Mouse (Mus musculus): Measurements from ENCODE around the gene Taok1. TPM values are rescaled to one million over a fixed set of nuclear protein-coding genes. Genes with fewer than 3 reads are reported as not detected.
A peak's percentile ranks its signal among the peaks of the same experiment; 100 is the strongest.

The Taok1 gene
- total RNA-seq, 2 experiments from 2014 or later: 37.1 to 41.8 TPM

- peak; percentile 93 for DNase-seq (ENCODE audit: low spot score)
Measured at GRCm38 (mm10) chr11:77492911-77493332, 114.7 kb downstream of the Taok1 start.

- DNase-seq (ENCODE audit: low spot score): no peak
Measured at GRCm38 (mm10) chr11:77492311-77492871, 115.2 kb downstream of the Taok1 start.

- DNase-seq (ENCODE audit: low spot score): peak; percentile 62
Measured at GRCm38 (mm10) chr11:77491502-77492291, 115.9 kb downstream of the Taok1 start.

GRCm38 (mm10) chr11:77491123-77491501, 116.5 kb downstream of the Taok1 start:
- peak; percentile 89 for DNase-seq (ENCODE audit: low spot score)

GRCm38 (mm10) chr11:77490451-77490850, 117.2 kb downstream of the Taok1 start:
- no peak for DNase-seq (ENCODE audit: low spot score)

- DNase-seq (ENCODE audit: low spot score): peak; percentile 75
Measured at GRCm38 (mm10) chr11:77489591-77490235, 117.9 kb downstream of the Taok1 start, which contains the start of gene Ankrd13b. Gene Ankrd13b (minus strand): TSS chr11:77489678.

GRCm38 (mm10) chr11:77488771-77489581, 118.6 kb downstream of the Taok1 start:
- DNase-seq (ENCODE audit: low spot score): no peak

GRCm38 (mm10) chr11:77486798-77487197, 120.8 kb downstream of the Taok1 start:
- DNase-seq (ENCODE audit: low spot score): no peak

- DNase-seq (ENCODE audit: low spot score): no peak
Measured at GRCm38 (mm10) chr11:77485229-77485628, 122.4 kb downstream of the Taok1 start.

- no peak for DNase-seq (ENCODE audit: low spot score)
Measured at GRCm38 (mm10) chr11:77483510-77484255, 123.9 kb downstream of the Taok1 start.

- no peak for DNase-seq (ENCODE audit: low spot score)
Measured at GRCm38 (mm10) chr11:77483043-77483442, 124.6 kb downstream of the Taok1 start.

Other genes starting within 250 kb of the Taok1 start
- 100 to 1,000 TPM; 191 to 201 TPM for gene Coro6, start 145.4 kb downstream of the Taok1 start, total RNA-seq (2021)
- gene Ankrd13b, start 118.1 kb downstream of the Taok1 start, total RNA-seq (2021): 10 to 100 TPM; 10.6 to 11.6 TPM
- gene Git1, start 114.3 kb downstream of the Taok1 start, total RNA-seq (2021): 10 to 100 TPM; 28.0 to 37.1 TPM
- under 1 TPM; 0.43 to 0.87 TPM for gene Abhd15, start 92.7 kb downstream of the Taok1 start, total RNA-seq (2021)
- 1 to 10 TPM; 2.5 to 3.5 TPM for gene Trp53i13, start 91.8 kb downstream of the Taok1 start, total RNA-seq (2021)
- gene Gm10392, start 88.6 kb downstream of the Taok1 start, total RNA-seq (2021): not detected
- gene Nufip2, start 78.3 kb upstream of the Taok1 start, total RNA-seq (2021): 10 to 100 TPM; 32.4 to 40.8 TPM
- gene Cryba1, start 117.5 kb upstream of the Taok1 start, total RNA-seq (2021): not detected
- 100 to 1,000 TPM; 309 to 319 TPM for gene Myo18a, start 155.4 kb upstream of the Taok1 start, total RNA-seq (2021)
- gene Gm10277, start 179.9 kb upstream of the Taok1 start, total RNA-seq (2021): not detected